Comparison of ENCODE assay signal across 26 mouse cellular contexts in the genomic region with DNA sequence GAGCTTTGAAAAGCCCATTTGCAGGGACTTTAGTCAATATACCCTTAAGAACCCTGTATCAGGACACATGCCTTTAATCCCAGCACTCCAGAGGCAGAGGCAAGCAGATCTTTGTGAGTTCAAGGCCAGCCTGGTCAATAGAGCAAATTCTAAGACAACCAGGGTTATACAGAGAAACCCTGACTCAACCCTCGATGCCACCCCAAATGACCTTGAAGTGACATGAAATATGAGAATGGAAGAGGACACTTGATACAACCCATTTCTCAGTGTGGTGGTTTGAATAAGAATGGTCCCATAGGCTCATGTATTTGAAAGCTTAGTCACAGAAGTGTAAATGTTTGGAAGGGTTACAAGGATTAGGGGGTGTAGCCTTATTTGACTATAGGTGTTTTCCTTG.
"Had no signal": no experiment of that assay in that cellular context is flagged by ENCODE, and none has a peak within 500 bp of the region (broad histone marks: within the 10 kb centered on the region; RNA-seq: fewer than 3 reads in every experiment).

No protein-coding gene starts in this region.

- H3K36me3 ChIP-seq: heart, embryonic 13.5 days; heart, embryonic 15.5 days; hindbrain, embryonic 13.5 days; hindbrain, embryonic 15.5 days; kidney, embryonic 15.5 days; limb, embryonic 13.5 days; limb, embryonic 15.5 days; liver, embryonic 12.5 days had no signal

- DNase-seq: gastrocnemius, postnatal 14 days; gastrocnemius, postnatal 36 days; heart, adult 2 months; heart, postnatal 14 days; heart, postnatal 36 days; kidney, adult 11 months; kidney, adult 2 months; kidney, adult 9 months; kidney, postnatal 14 days; kidney, postnatal 36 days; layer of hippocampus, adult 9-11 months; layer of hippocampus, postnatal 36 days; left cerebral cortex, postnatal 4 days had no signal

- H3K27me3 ChIP-seq: heart, embryonic 13.5 days; heart, embryonic 15.5 days; hindbrain, embryonic 13.5 days; hindbrain, embryonic 15.5 days; kidney, embryonic 15.5 days; limb, embryonic 13.5 days; limb, embryonic 15.5 days; liver, embryonic 12.5 days had no signal

- H3K27ac ChIP-seq: heart, adult 2 months; heart, embryonic 13.5 days; heart, embryonic 15.5 days; hindbrain, embryonic 13.5 days; hindbrain, embryonic 15.5 days; hindbrain, postnatal 0 days; kidney, embryonic 15.5 days; kidney, postnatal 0 days; limb, embryonic 13.5 days; limb, embryonic 15.5 days; liver, embryonic 12.5 days had no signal

- H3K4me1 ChIP-seq: heart, embryonic 15.5 days; hindbrain, embryonic 13.5 days; hindbrain, embryonic 15.5 days; kidney, embryonic 15.5 days; limb, embryonic 15.5 days had no signal

- H3K4me3 ChIP-seq: heart, adult 2 months; heart, embryonic 13.5 days; heart, embryonic 15.5 days; hindbrain, embryonic 13.5 days; hindbrain, embryonic 15.5 days; kidney, embryonic 15.5 days; limb, embryonic 13.5 days; limb, embryonic 15.5 days; liver, embryonic 12.5 days had no signal

- H3K9ac ChIP-seq: heart, embryonic 13.5 days; heart, embryonic 15.5 days; hindbrain, embryonic 13.5 days; hindbrain, embryonic 15.5 days; kidney, embryonic 15.5 days; limb, embryonic 13.5 days; limb, embryonic 15.5 days; liver, embryonic 12.5 days had no signal

- H3K9me3 ChIP-seq: heart, embryonic 13.5 days; heart, embryonic 15.5 days; hindbrain, embryonic 13.5 days; hindbrain, embryonic 15.5 days; kidney, embryonic 15.5 days; limb, embryonic 13.5 days; limb, embryonic 15.5 days; liver, embryonic 12.5 days had no signal

- ATAC-seq: hindbrain, postnatal 0 days; inflammation-experienced regulatory T-cells, adult 6 months; intestine, embryonic 16.5 days; liver, embryonic 12.5 days had no signal

- H3K4me2 ChIP-seq: heart, embryonic 11.5 days; heart, embryonic 13.5 days; heart, embryonic 15.5 days; hindbrain, embryonic 13.5 days; hindbrain, embryonic 15.5 days; kidney, embryonic 15.5 days; limb, embryonic 13.5 days; limb, embryonic 15.5 days; liver, embryonic 12.5 days had no signal
